Mouse (Mus musculus) embryonic facial prominence, embryonic 13.5 days (tissue): Measurements from ENCODE around the gene Rbm24. TPM values are rescaled to one million over a fixed set of nuclear protein-coding genes. Genes with fewer than 3 reads are reported as not detected.

Experiments
- ATAC-seq: fragments of 200-750 bp; cut with Nextera tagmentation; 2 replicates; pipeline ENCODE4 v1.8.0; 2017; ENCODE audit warnings: low read depth; ENCODE audit not compliant: insufficient number of reproducible peaks, insufficient read depth, low FRiP score, low TSS enrichment
- H3K27ac ChIP-seq: fragments of 300-500 bp; sonication (generic); 2 replicates; pipeline ENCODE4 v1.5.1; 2015; ENCODE audit warnings: moderate library complexity, mild to moderate bottlenecking, inconsistent platforms
- H3K27me3 ChIP-seq: fragments of 300-500 bp; sonication (generic); 2 replicates; pipeline ENCODE4 v1.6.1; 2015; ENCODE audit warnings: mild to moderate bottlenecking, inconsistent platforms
- H3K36me3 ChIP-seq: fragments of 300-500 bp; sonication (generic); 2 replicates; pipeline ENCODE4 v1.6.1; 2015; ENCODE audit warnings: mild to moderate bottlenecking, inconsistent platforms
- H3K4me1 ChIP-seq: fragments of 300-500 bp; sonication (generic); 2 replicates; pipeline ENCODE4 v1.6.1; 2015; ENCODE audit warnings: inconsistent platforms
- H3K4me2 ChIP-seq: fragments of 300-500 bp; sonication (generic); 2 replicates; pipeline ENCODE4 v1.6.1; 2015; ENCODE audit warnings: moderate library complexity, mild to moderate bottlenecking, inconsistent platforms
- H3K4me3 ChIP-seq: fragments of 300-500 bp; sonication (generic); 2 replicates; pipeline ENCODE4 v1.5.1; 2015; ENCODE audit warnings: mild to moderate bottlenecking, inconsistent platforms
- H3K9ac ChIP-seq: fragments of 300-500 bp; sonication (generic); 2 replicates; pipeline ENCODE4 v1.6.1; 2015; ENCODE audit warnings: mild to moderate bottlenecking, inconsistent platforms
- H3K9me3 ChIP-seq: fragments of 300-500 bp; sonication (generic); 2 replicates; pipeline ENCODE4 v1.6.1; 2016; ENCODE audit warnings: inconsistent platforms
- WGBS: fragments of 180-500 bp; shearing (Covaris S2); methylation state at CpG from one replicate; pipeline ENCODE4 v1.1.7; 2015; ENCODE audit warnings: mixed read lengths; 5-methylcytosine and 5-hydroxymethylcytosine counted together
- polyA plus RNA-seq: library from polyadenylated mRNA; unstranded; fragments of >200 nt; fragmentation: Nextera tagmentation; extraction: Ambion mirVana; gene quantifications from 2 replicates; pipeline ENCODE4 v1.2.1, GENCODE M21; 2015

Rbm24 gene
- polyA plus RNA-seq, 1 experiment from 2014 or later, result 1.2 TPM

DNA sequence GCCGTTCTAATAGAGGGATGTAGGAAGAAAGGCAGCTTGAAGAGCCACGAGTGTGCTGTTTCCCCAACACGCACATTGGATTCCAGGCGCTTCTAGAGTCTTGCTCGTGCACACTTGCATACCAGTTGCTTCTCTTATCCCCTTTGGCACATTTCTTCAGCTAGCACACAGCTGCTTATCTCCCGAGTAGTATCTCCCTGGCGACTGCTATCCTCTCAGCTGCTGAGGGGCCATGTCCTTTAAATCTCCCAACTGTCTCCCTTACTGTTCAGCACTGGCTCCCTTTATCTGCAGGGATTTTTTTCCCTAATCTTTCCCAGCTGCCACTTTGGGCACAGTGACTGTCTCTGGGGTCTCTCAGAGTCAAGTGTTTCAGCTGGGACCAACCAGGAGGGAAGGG lies 25.8 kb downstream of the Rbm24 start:
- WGBS, result 67% methylated on average over 7 of the region's 7 CpGs
- Histone ChIP-seq H3K9me3 (no peaks in the 10 kb centered on the region), H3K27me3 (no peaks in the 10 kb centered on the region), H3K9ac (no peak overlapping the region), H3K4me3 (no peak overlapping the region), H3K4me2 (no peak overlapping the region), H3K27ac (no peak overlapping the region), H3K4me1 (no peaks in the 10 kb centered on the region), H3K36me3 (no peaks in the 10 kb centered on the region)
- ATAC-seq, result no peak

GRCm38 (mm10) chr13:46446062-46446461 lies 27.8 kb downstream of the Rbm24 start:
- Histone ChIP-seq H3K36me3 (no peaks in the 10 kb centered on the region), H3K4me2 (no peak overlapping the region), H3K27ac (no peak overlapping the region), H3K4me3 (no peak overlapping the region), H3K9me3 (no peaks in the 10 kb centered on the region), H3K27me3 (no peaks in the 10 kb centered on the region), H3K4me1 (no peaks in the 10 kb centered on the region), H3K9ac (no peak overlapping the region)
- ATAC-seq, result no peak
- 84% methylated on average over 6 of the region's 6 CpGs for WGBS

- H3K27me3 ChIP-seq, result no peaks in the 10 kb centered on the region
- no peak overlapping the region for H3K4me3 ChIP-seq
- no peaks in the 10 kb centered on the region for H3K36me3 ChIP-seq
- no peak overlapping the region for H3K27ac ChIP-seq
- no peaks in the 10 kb centered on the region for H3K4me1 ChIP-seq
- no peak for ATAC-seq
- no peak overlapping the region for H3K4me2 ChIP-seq
- WGBS, result 80% methylated on average over 2 of the region's 2 CpGs
- H3K9ac ChIP-seq, result no peak overlapping the region
- H3K9me3 ChIP-seq, result no peaks in the 10 kb centered on the region
These were observed 30.0 kb downstream of the Rbm24 start for GRCm38 (mm10) chr13:46448276-46448675.

- Histone ChIP-seq H3K4me1 (no peaks in the 10 kb centered on the region), H3K9me3 (no peaks in the 10 kb centered on the region), H3K27me3 (no peaks in the 10 kb centered on the region), H3K36me3 (no peaks in the 10 kb centered on the region), H3K4me3 (no peak overlapping the region), H3K27ac (no peak overlapping the region), H3K4me2 (no peak overlapping the region), H3K9ac (no peak overlapping the region)
- 45% methylated on average over 4 of the region's 4 CpGs for WGBS
- ATAC-seq, result no peak
These were observed 31.7 kb downstream of the Rbm24 start for GRCm38 (mm10) chr13:46449955-46450354.

- Histone ChIP-seq H3K4me1 (no peaks in the 10 kb centered on the region), H3K4me3 (no peak overlapping the region), H3K9me3 (no peaks in the 10 kb centered on the region), H3K27me3 (no peaks in the 10 kb centered on the region), H3K27ac (no peak overlapping the region), H3K9ac (no peak overlapping the region), H3K4me2 (no peak overlapping the region), H3K36me3 (no peaks in the 10 kb centered on the region)
- ATAC-seq, result no peak
- WGBS, result 78% methylated on average over 7 of the region's 7 CpGs
These were observed 32.4 kb downstream of the Rbm24 start for GRCm38 (mm10) chr13:46450623-46451022.

- no peak overlapping the region for H3K4me2 ChIP-seq
- 64% methylated on average over 3 of the region's 3 CpGs for WGBS
These were observed 33.3 kb downstream of the Rbm24 start for GRCm38 (mm10) chr13:46451548-46451947.

GRCm38 (mm10) chr13:46459546-46459945 lies 41.3 kb downstream of the Rbm24 start:
- no peaks in the 10 kb centered on the region for H3K36me3 ChIP-seq
- no peak overlapping the region for H3K9ac ChIP-seq
- no peaks in the 10 kb centered on the region for H3K9me3 ChIP-seq
- no peak overlapping the region for H3K4me3 ChIP-seq
- no peaks in the 10 kb centered on the region for H3K27me3 ChIP-seq
- H3K27ac ChIP-seq, result no peak overlapping the region
- no peak for ATAC-seq
- H3K4me2 ChIP-seq, result no peak overlapping the region
- no peaks in the 10 kb centered on the region for H3K4me1 ChIP-seq
- WGBS, result 73% methylated on average over 10 of the region's 10 CpGs

More at GRCm38 (mm10) chr13:46451548-46451947, 33.3 kb downstream of the Rbm24 start:
- Histone ChIP-seq H3K36me3 (no peaks in the 10 kb centered on the region), H3K9me3 (no peaks in the 10 kb centered on the region), H3K4me3 (no peak overlapping the region), H3K9ac (no peak overlapping the region), H3K4me1 (no peaks in the 10 kb centered on the region), H3K27me3 (no peaks in the 10 kb centered on the region), H3K27ac (no peak overlapping the region)
- ATAC-seq, result no peak

GRCm38 (mm10) chr13:46462280-46462679 lies 44.0 kb downstream of the Rbm24 start:
- ATAC-seq, result no peak
- Histone ChIP-seq H3K9me3 (no peaks in the 10 kb centered on the region), H3K4me3 (no peak overlapping the region), H3K9ac (no peak overlapping the region), H3K4me2 (no peak overlapping the region), H3K27me3 (no peaks in the 10 kb centered on the region), H3K27ac (no peak overlapping the region), H3K36me3 (no peaks in the 10 kb centered on the region), H3K4me1 (no peaks in the 10 kb centered on the region)
- WGBS, result 92% methylated on average over 4 of the region's 4 CpGs

- H3K36me3 ChIP-seq, result no peaks in the 10 kb centered on the region
- no peak overlapping the region for H3K4me2 ChIP-seq
- no peaks in the 10 kb centered on the region for H3K27me3 ChIP-seq
- 66% methylated on average over 3 of the region's 3 CpGs for WGBS
- H3K4me3 ChIP-seq, result no peak overlapping the region
- H3K9me3 ChIP-seq, result no peaks in the 10 kb centered on the region
- H3K9ac ChIP-seq, result no peak overlapping the region
- ATAC-seq, result no peak
- H3K4me1 ChIP-seq, result no peaks in the 10 kb centered on the region
- no peak overlapping the region for H3K27ac ChIP-seq
These were observed 45.5 kb downstream of the Rbm24 start for GRCm38 (mm10) chr13:46463764-46464163.

- Histone ChIP-seq H3K9ac (no peak overlapping the region), H3K4me3 (no peak overlapping the region), H3K27ac (no peak overlapping the region), H3K36me3 (no peaks in the 10 kb centered on the region), H3K27me3 (no peaks in the 10 kb centered on the region), H3K4me2 (no peak overlapping the region), H3K4me1 (no peaks in the 10 kb centered on the region), H3K9me3 (no peaks in the 10 kb centered on the region)
- ATAC-seq, result no peak
- WGBS, result 60% methylated on average over 8 of the region's 8 CpGs
These were observed 50.0 kb downstream of the Rbm24 start for GRCm38 (mm10) chr13:46468251-46468650.

DNA sequence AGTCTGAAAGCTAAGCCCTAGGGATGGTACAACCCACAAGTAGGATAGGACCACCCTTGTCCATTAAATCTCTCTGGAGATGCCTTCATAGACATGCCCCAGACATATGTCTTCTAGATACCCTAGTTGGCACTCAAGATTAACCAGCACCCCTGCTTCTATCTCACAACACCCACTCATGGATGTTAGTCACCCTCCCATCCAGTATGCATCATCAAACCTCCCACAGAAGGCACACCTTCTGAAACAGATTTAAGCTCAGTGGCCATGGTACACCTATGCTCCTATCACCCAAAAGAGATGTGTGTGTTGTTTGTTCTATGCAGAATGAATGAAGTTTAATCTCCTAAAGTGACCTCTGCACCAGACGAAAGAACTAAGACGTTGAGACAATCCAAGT lies 51.3 kb downstream of the Rbm24 start:
- Histone ChIP-seq H3K36me3 (no peaks in the 10 kb centered on the region), H3K27me3 (no peaks in the 10 kb centered on the region), H3K4me3 (no peak overlapping the region), H3K9me3 (no peaks in the 10 kb centered on the region), H3K27ac (no peak overlapping the region), H3K4me2 (no peak overlapping the region), H3K4me1 (no peaks in the 10 kb centered on the region), H3K9ac (no peak overlapping the region)
- ATAC-seq, result no peak
- WGBS, result 90% methylated on average over 2 of the region's 2 CpGs
